Mouse (Mus musculus): ENCODE measurements around the gene B430306N03Rik.

The B430306N03Rik gene

DNA sequence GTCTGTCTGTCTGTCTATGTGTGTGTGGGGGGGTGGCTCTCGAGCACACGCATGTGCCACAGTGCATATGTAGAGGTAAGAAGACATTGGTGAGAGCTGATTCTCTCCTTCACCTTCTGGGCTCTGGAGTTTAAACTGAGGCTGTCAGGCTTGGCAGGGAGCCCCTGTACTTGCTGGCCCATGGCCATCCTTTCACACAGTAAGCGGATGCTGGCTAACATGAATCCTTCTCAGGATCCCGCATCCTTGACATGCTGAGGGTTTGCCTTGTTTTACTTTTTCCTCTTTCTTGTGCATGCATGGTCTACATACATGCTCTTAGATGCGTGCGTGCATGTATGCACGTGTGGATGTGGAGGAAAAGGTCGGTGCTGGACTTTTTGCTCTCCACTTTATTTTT lies 47.0 kb downstream of the B430306N03Rik start:
- DNase-seq (ENCODE audit: low spot score) = peak; percentile 26

DNA sequence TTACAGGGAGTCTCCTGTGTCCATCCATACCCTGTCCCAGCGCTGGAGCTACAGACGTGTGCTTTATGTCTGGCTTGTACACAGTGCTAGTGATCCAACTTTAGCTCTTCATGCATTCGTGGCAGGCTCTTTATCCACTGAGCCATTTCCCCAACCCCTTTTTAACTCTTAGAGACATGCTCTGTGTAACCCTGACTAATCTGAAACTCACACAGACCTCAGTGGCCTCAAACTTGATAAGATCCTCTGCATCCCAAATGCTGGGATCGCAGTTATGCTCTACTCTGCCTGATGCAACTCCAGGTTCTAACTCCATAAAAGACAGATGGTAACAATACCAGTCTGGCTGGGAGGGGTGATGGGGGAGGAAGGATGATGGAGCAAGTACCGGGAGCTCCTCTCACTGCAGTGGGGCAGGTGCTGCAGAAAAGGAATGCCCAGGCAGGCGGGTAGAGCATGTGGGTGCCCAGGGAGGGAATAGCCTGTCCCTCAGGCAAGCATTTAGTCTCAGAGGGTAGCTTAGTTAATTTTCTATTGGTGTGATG lies 47.6 kb downstream of the B430306N03Rik start:
- no peak for DNase-seq (ENCODE audit: low spot score)

DNA sequence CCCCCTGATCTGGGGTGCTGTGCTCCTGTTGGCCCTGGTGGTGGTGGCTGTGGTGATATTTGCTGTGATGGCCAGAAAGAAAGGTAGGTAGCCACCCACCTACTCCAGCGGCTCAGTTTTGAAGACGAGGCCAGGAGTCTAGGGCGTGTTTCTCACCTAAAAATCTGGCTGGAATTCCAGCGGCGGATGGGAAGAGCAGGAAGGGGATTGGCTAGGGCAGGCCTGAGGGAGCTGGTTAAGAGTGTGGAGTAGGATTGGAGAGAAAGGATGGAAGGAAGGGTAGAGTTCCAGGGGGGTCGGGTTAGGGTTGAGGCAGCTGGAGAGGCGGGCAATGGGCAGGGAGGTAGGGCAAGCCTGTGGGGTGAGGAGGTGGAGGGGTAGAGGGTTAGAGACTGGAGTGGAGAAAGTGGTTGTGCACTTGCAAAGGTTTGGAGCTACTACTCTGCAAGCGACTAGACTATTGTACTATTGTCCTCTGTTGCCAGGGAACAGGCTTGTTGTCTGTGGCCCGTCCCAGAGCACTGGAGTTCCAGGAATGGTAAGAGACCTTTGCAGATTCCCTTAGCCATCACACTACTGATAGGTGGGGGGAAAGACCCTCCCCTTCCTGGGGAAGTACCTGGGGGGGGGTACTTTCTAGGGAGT lies 49.7 kb downstream of the B430306N03Rik start:
- DNase-seq (ENCODE audit: low spot score) = no peak

DNA sequence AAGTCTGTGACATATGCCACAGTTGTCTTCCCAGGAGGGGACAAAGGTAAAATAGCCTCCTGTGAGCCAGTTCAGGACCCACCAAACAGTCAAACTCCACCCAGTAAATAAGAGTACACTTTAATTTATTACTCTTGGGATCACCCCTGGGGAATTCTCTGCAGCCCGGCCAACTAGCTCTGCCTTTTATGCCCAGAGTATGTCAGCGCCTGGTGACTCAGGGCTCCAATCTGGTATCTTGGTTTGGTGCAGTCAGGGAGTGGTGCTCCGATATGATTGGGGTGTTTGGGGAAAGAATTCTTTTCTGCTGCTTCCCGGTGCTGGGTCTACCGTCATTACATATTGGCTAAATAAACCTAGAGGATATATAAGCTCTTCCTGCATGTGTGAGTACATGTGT lies 50.9 kb downstream of the B430306N03Rik start:
- DNase-seq (ENCODE audit: low spot score) = no peak

DNA sequence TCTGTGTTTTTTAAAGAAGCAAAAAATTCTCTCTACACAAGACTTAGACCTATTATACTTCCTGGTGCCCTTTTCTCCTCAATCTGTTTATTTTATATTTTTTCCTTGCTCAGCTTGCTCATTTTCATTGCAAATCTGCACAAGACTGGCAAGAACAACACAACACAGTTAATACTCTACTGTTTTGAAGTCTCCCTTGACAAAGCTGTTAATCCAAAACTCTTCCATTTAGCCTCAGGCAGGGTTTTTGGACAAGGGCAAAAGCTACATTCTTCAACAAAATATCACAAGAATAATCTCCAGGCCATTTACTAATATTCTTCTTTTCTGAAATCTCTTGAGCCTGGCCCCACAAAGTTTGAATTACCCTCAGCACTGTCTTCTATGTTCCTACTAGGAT lies 55.7 kb downstream of the B430306N03Rik start:
- DNase-seq (ENCODE audit: low spot score) = no peak

DNA sequence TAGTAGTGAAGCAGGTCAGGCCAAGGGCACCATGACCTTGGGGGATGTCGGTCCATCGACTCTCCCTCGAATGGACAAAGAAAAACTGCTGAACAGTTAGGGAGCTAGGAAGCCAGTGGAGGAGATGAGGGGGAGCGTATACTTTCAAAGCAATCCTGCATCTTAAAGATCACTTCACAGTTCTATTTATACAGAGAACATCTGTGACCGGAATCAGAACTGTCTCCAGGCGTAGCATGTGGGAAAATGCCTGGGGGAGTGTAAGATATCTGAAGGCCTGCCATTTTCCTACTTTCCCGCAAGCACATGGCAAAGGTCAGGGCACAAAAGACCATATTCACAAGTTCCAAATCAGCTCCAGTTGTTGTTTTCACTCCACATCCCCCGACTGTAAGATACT lies 57.0 kb downstream of the B430306N03Rik start:
- DNase-seq (ENCODE audit: low spot score) = no peak

DNA sequence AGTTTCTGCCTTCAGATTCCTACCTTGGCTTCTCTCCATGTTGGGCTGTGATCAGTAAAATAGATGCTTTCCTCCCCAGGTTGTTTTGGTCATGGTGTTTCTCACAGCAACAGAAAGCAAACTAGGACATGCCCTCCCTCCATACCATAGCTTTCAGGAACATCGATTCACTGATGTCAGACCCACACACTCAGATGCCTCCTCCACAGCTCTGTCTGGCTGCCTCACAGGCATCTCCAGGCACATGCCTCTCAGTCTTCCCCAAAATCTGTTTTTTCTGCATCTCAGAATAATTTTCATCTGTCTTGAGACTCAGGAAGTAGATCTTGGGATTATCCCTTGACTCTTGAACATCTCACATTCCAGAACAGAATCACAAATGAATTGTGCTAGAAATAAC lies 60.2 kb downstream of the B430306N03Rik start:
- no peak for DNase-seq (ENCODE audit: low spot score)
